Mouse (Mus musculus): Measurements from ENCODE around the gene Ncoa6.
"Not testable (repeated sequence)": the region's sequence is repeated elsewhere in the genome, so short reads cannot be mapped to it uniquely, and the experiment has no call there.

The Ncoa6 gene

GRCm38 (mm10) chr2:155473570-155474088, at the start of gene Ncoa6:
TSS of gene Ncoa6 (minus strand) at chr2:155473894.
- peak; percentile 70 for DNase-seq

GRCm38 (mm10) chr2:155518531-155519270, 45.0 kb upstream of the Ncoa6 start:
- DNase-seq: no peak

- peak; percentile 98 for DNase-seq
Observed at GRCm38 (mm10) chr2:155517455-155518423, 44.0 kb upstream of the Ncoa6 start, which contains the start of the genes Acss2 and Ggt7. TSS of gene Acss2 (plus strand) at chr2:155517948. TSS of gene Ggt7 (minus strand) at chr2:155518237.

GRCm38 (mm10) chr2:155515941-155516340, 42.2 kb upstream of the Ncoa6 start:
- peak; percentile 77 for DNase-seq

- DNase-seq: peak; percentile 74
Observed at GRCm38 (mm10) chr2:155514666-155515065, 41.0 kb upstream of the Ncoa6 start.

GRCm38 (mm10) chr2:155513543-155513942, 39.8 kb upstream of the Ncoa6 start:
- DNase-seq: no peak

GRCm38 (mm10) chr2:155512479-155512878, 38.8 kb upstream of the Ncoa6 start:
- peak; percentile 70 for DNase-seq

GRCm38 (mm10) chr2:155507721-155508470, 34.2 kb upstream of the Ncoa6 start:
- DNase-seq: no peak

- no peak for DNase-seq
Observed at GRCm38 (mm10) chr2:155505811-155506210, 32.1 kb upstream of the Ncoa6 start.

GRCm38 (mm10) chr2:155504440-155505355, 31.0 kb upstream of the Ncoa6 start:
- DNase-seq: peak; percentile 35

GRCm38 (mm10) chr2:155502596-155502995, 28.9 kb upstream of the Ncoa6 start:
- DNase-seq: no peak

- no peak for DNase-seq
Observed at GRCm38 (mm10) chr2:155490998-155491397, 17.3 kb upstream of the Ncoa6 start.

- peak; percentile 76 for DNase-seq
Observed at GRCm38 (mm10) chr2:155482021-155482420, 8.3 kb upstream of the Ncoa6 start.

- peak; percentile 51 for DNase-seq
Observed at GRCm38 (mm10) chr2:155472671-155473569, 774 bp downstream of the Ncoa6 start.

GRCm38 (mm10) chr2:155466861-155467260, 6.8 kb downstream of the Ncoa6 start:
- no peak for DNase-seq

GRCm38 (mm10) chr2:155453591-155453990, 20.1 kb downstream of the Ncoa6 start:
- no peak for DNase-seq

- no peak for DNase-seq
Observed at GRCm38 (mm10) chr2:155451256-155451655, 22.4 kb downstream of the Ncoa6 start.

GRCm38 (mm10) chr2:155447906-155448305, 25.8 kb downstream of the Ncoa6 start:
- DNase-seq: not testable (repeated sequence)

GRCm38 (mm10) chr2:155443446-155443845, 30.2 kb downstream of the Ncoa6 start:
- DNase-seq: no peak

GRCm38 (mm10) chr2:155442916-155443315, 30.8 kb downstream of the Ncoa6 start:
- DNase-seq: no peak
